Mouse (Mus musculus) stomach, postnatal 0 days (tissue): ENCODE results near the gene Pxn.

Experiments
- CTCF ChIP-seq: IDR thresholded peaks from 2 replicates; pipeline ENCODE4 v1.5.1; 2016; ENCODE audit warnings: antibody characterized with exemption, low read depth, mild to moderate bottlenecking, moderate library complexity
- EP300 ChIP-seq: optimal IDR thresholded peaks from 2 replicates; pipeline ENCODE3; 2016; ENCODE audit warnings: antibody characterized with exemption

- TF ChIP-seq CTCF (no peak), EP300 (no peak)
These were observed 16.1 kb downstream of the Pxn start for GRCm38 (mm10) chr5:115522531-115522930.
